Mouse (Mus musculus) right cerebral cortex, postnatal 14 days (tissue): Measurements from ENCODE around the gene P2rx7.

Source experiments
- DNase-seq: peaks from one replicate; pipeline ENCODE4 v3.0.0; 2022

Gene P2rx7

GRCm38 (mm10) chr5:122735853-122736252 is 92.1 kb downstream of the P2rx7 start:
- no peak for DNase-seq

GRCm38 (mm10) chr5:122736761-122737160 is 93.0 kb downstream of the P2rx7 start:
- DNase-seq: no peak
